Mouse (Mus musculus) limb, embryonic 13.5 days (tissue): Measurements from ENCODE around the gene Snai3. TPM values are rescaled to one million over a fixed set of nuclear protein-coding genes. Genes with fewer than 3 reads are reported as not detected.

Experiments used
- ATAC-seq: fragments of 200-750 bp; cut with Nextera tagmentation; 2 replicates; pipeline ENCODE4 v1.8.0; 2017; ENCODE audit warnings: low read depth, moderate number of reproducible peaks, moderate TSS enrichment; ENCODE audit not compliant: low FRiP score
- H3K27ac ChIP-seq: fragments of 300-500 bp; sonication (generic); 2 replicates; pipeline ENCODE4 v1.5.1; 2015; ENCODE audit warnings: inconsistent platforms, mild to moderate bottlenecking, moderate library complexity
- H3K27me3 ChIP-seq: fragments of 300-500 bp; sonication (generic); 2 replicates; pipeline ENCODE4 v1.6.1; 2015; ENCODE audit warnings: mild to moderate bottlenecking, inconsistent platforms
- H3K36me3 ChIP-seq: fragments of 300-500 bp; sonication (generic); 2 replicates; pipeline ENCODE4 v1.6.1; 2015; ENCODE audit warnings: inconsistent platforms, mild to moderate bottlenecking, moderate library complexity
- H3K4me1 ChIP-seq: fragments of 300-500 bp; sonication (generic); 2 replicates; pipeline ENCODE4 v1.6.1; 2015; ENCODE audit warnings: inconsistent platforms
- H3K4me2 ChIP-seq: fragments of 300-500 bp; sonication (generic); replicated peaks from 2 replicates; pipeline ENCODE4 v1.6.1; 2015; ENCODE audit warnings: inconsistent platforms, mild to moderate bottlenecking, moderate library complexity
- H3K4me3 ChIP-seq: fragments of 300-500 bp; sonication (generic); 2 replicates; pipeline ENCODE4 v1.5.1; 2015; ENCODE audit warnings: moderate library complexity, mild to moderate bottlenecking, inconsistent platforms
- H3K9ac ChIP-seq: fragments of 300-500 bp; sonication (generic); 2 replicates; pipeline ENCODE4 v1.6.1; 2015; ENCODE audit warnings: mild to moderate bottlenecking, inconsistent platforms
- H3K9me3 ChIP-seq: fragments of 300-500 bp; sonication (generic); 2 replicates; pipeline ENCODE4 v1.6.1; 2016; ENCODE audit warnings: inconsistent platforms
- WGBS: fragments of 180-500 bp; shearing (Covaris S2); methylation state at CpG from one replicate; pipeline ENCODE4 v1.1.7; 2015; 5-methylcytosine and 5-hydroxymethylcytosine counted together
- microRNA-seq: library from miRNA; unstranded; fragments of <30 nt; microRNA quantifications from one replicate; pipeline ENCODE4, GENCODE M21; 2016
- polyA plus RNA-seq: library from polyadenylated mRNA; unstranded; fragments of >200 nt; fragmentation: Nextera tagmentation; extraction: Ambion mirVana; gene quantifications from 2 replicates; pipeline ENCODE4 v1.2.1, GENCODE M21; 2015

Snai3 gene
- polyA plus RNA-seq, 1 experiment from 2014 or later: 0.97 TPM

DNA sequence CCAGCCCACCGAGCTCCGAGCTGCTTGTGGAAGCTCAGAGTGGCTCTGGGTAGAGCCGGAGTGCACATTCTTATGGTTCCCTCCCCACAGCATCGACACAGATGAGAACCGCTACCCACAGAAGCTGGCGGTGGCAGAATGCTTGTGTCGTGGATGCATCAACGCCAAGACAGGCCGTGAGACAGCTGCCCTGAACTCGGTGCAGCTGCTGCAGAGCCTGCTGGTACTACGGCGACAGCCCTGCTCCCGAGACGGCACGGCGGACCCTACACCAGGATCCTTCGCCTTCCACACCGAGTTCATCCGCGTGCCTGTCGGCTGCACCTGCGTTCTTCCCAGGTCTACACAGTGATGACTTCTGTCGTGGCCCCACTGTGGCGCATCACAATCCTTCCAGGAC is 37.3 kb downstream of the Snai3 start:
- WGBS: 85% methylated on average over 24 of the region's 24 CpGs
- Histone ChIP-seq H3K4me3 (no peak overlapping the region), H3K27me3 (no peaks in the 10 kb centered on the region), H3K9ac (no peak overlapping the region), H3K27ac (no peak overlapping the region), H3K4me1 (no peaks in the 10 kb centered on the region), H3K36me3 (peaks cover 34% of the 10 kb centered on the region), H3K4me2 (no peak overlapping the region), H3K9me3 (no peaks in the 10 kb centered on the region)
- no peak for ATAC-seq

DNA sequence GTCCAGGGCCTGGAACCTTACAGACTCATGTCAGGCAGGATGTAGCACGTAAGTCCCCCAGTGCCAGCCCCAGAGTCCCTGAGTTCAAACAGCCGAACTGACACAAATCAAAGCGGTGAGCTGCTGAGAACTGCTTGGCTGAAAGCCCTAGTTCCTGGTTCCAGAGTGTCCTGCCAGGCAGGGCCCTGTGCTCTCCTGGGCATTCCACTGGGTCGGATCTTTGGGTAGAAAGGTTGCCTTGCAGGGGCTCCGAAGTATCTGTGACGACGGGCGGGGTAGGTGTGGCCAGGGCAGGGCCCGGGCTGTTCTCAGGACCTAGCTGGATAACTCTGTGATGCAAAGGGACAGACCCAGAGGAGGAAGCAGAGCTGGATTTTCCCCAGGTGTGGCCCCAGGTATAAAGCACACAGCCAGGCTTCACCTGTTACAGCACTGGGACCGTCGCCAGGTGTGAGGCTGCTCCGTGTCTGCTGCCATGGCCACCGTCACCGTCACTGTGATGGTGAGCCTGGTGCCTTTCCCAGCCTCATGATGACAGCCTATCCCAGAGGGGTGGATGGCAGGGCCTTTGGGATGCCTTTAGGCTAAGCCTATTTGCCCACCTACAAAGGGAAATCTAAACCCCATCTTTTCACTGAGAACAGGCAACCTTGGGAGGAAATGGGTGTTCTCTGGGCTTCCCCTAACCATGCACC is 39.0 kb downstream of the Snai3 start, which contains the start of gene Il17c:
Gene Il17c (plus strand): TSS at position 645 of the 695 bp plus-strand sequence.
- Histone ChIP-seq H3K9me3 (no peaks in the 10 kb centered on the region), H3K9ac (no peak within 1 kb of the TSS), H3K27ac (no peak within 1 kb of the TSS), H3K4me3 (no peak within 1 kb of the TSS), H3K27me3 (no peaks in the 10 kb centered on the region), H3K4me1 (no peaks in the 10 kb centered on the region), H3K36me3 (peaks cover 49% of the 10 kb centered on the region), H3K4me2 (no peak within 1 kb of the TSS)
- 80% methylated on average over 14 of the region's 14 CpGs for WGBS
- no peak for ATAC-seq

DNA sequence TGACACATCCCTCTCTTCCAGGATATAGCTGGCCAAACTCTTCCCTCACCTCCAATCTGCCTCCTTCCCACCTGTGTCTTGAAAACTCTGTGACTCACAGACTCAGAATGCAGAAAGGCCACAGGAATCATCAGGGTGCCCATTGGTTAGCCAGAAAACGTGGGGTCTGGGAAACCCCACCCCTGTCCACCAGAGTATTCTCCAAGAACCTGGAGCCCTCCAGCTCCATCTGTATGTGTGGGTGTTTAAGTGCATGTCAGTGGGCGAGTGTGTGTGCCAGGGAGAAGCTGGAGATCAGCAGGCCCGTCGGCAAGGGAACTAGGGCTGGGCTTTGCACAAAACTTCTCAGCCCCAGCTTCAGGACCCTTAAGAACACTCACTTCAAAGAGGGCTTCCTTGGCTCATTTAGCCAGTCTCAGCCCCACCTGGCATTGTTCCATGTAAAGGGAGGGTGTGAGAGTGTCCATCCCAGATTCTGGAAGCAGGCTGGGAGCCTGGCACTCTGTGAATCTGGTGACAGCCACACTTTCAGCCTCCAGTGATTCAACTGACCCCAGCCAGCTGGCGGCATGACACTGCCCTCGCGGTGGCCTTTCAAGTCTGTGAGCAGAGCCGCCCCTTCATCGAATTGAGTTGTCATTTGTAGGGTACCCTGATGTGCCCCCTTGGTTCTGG is 40.5 kb downstream of the Snai3 start:
- 70% methylated on average over 9 of the region's 9 CpGs for WGBS
- H3K4me1 ChIP-seq: no peaks in the 10 kb centered on the region
- H3K9ac ChIP-seq: peak overlapping the region; percentile 4; the same call in 1 of the 2 replicates
- H3K9me3 ChIP-seq: no peaks in the 10 kb centered on the region
- no peak for ATAC-seq
- H3K27ac ChIP-seq: no peak overlapping the region
- peaks cover 50% of the 10 kb centered on the region for H3K36me3 ChIP-seq
- H3K4me3 ChIP-seq: no peak overlapping the region
- H3K4me2 ChIP-seq: no peak overlapping the region
- H3K27me3 ChIP-seq: no peaks in the 10 kb centered on the region

DNA sequence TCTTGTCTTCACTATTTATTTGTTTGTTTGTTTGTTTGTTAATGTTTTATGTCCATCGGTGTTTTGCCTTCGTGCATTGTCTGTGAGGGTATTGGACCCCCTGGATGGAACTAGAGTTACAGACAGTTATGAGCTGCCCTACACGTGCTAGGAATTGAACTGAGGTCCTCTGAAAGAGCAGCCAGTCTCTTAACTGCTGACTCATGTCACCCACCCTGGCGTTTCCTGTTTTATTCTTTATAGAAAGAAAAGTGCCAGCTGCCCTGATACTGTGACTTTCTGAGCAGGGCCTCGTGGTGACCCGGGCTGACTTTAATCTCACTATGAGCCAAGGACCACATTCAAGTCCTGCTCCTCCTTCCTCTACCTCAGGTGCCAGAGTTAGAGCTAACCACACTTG is 45.0 kb downstream of the Snai3 start:
- no peak overlapping the region for H3K4me2 ChIP-seq
- H3K27ac ChIP-seq: no peak overlapping the region
- ATAC-seq: no peak
- WGBS: 88% methylated on average over 6 of the region's 6 CpGs
- H3K27me3 ChIP-seq: no peaks in the 10 kb centered on the region
- no peak overlapping the region for H3K9ac ChIP-seq
- H3K9me3 ChIP-seq: no peaks in the 10 kb centered on the region
- no peak overlapping the region for H3K4me3 ChIP-seq
- no peaks in the 10 kb centered on the region for H3K4me1 ChIP-seq
- H3K36me3 ChIP-seq: peaks cover 87% of the 10 kb centered on the region

DNA sequence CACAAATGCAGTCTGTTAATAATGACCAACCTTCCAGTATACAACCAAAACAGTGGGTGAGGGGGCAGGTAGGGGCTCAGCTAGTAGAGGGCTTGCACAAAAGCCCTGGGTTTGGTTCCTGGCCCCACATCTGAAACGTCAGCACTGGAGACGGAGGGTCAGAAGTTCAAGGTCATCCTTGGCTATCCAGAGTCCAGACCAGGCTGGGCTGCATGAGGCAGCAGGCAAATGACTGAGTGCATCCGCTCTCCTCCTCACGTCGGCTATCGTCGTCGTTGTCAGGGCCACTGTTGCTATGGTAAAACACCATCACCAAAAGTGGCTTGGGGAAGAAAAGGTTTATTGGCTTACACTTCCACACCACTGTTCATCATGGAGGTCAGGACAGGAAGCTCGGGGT is 46.2 kb downstream of the Snai3 start:
- WGBS: 88% methylated on average over 9 of the region's 9 CpGs
- H3K4me3 ChIP-seq: no peak overlapping the region
- peaks cover 98% of the 10 kb centered on the region for H3K36me3 ChIP-seq
- no peak overlapping the region for H3K9ac ChIP-seq
- H3K27ac ChIP-seq: no peak overlapping the region
- H3K4me1 ChIP-seq: no peaks in the 10 kb centered on the region
- no peak overlapping the region for H3K4me2 ChIP-seq
- no peaks in the 10 kb centered on the region for H3K9me3 ChIP-seq
- H3K27me3 ChIP-seq: no peaks in the 10 kb centered on the region
- no peak for ATAC-seq

DNA sequence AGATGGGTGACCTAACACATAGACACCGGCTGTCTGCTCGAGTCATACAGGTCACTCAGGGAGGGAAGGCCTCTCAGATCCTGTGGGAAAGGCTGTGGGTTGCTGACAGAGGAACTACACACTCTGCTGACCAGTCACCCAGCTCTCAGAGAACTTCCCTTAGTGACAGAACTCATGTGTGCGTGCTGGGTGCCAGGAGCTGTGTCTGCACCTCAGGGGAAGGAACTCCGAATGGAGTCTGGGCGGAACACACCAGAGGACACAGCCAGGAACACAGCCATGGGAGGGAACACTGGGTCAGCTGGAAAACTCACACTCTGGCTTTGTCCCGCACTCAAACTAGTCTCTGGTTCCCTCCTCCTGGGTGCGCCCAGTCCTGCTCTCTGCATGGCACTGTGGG is 52.9 kb downstream of the Snai3 start:
- Histone ChIP-seq H3K9me3 (no peaks in the 10 kb centered on the region), H3K36me3 (peaks cover 99% of the 10 kb centered on the region), H3K4me3 (no peak overlapping the region), H3K27me3 (no peaks in the 10 kb centered on the region), H3K9ac (no peak overlapping the region), H3K4me2 (no peak overlapping the region), H3K27ac (no peak overlapping the region), H3K4me1 (no peaks in the 10 kb centered on the region)
- no peak for ATAC-seq
- WGBS: 95% methylated on average over 7 of the region's 7 CpGs

DNA sequence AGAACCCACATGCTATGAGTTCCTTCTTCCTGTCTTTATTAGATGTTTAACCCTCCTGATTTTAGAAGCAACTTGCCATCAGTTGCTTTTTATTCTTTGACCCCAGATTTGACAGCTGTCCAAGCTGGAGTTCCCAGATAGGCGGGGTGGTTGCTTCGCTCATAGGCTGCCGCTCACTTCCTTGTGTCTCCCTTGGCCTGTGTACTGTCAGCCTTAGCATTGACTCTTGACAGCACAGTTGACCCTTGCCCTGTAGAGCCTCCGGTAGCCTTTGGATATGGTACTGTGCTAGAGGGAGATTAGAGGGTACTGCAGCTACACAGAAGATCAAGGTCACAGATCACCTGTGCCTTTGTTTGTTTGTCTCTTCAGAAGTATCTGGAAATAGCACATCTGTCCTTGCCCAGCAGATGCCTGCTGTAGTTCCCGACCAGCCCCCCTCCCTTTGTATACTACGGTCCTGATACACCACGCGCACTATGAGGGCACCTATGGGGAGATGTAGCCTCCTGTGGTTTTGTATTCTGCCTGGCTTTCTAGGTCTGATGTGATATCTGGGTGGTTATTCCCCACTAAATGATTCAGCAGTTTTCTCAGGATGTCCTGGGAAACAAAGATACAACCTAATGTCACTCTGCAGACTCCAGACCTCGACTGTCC is 55.3 kb downstream of the Snai3 start:
- WGBS: 89% methylated on average over 9 of the region's 9 CpGs
- H3K4me3 ChIP-seq: no peak overlapping the region
- peaks cover 98% of the 10 kb centered on the region for H3K36me3 ChIP-seq
- no peak overlapping the region for H3K9ac ChIP-seq
- no peak overlapping the region for H3K4me2 ChIP-seq
- no peak for ATAC-seq
- H3K27me3 ChIP-seq: no peaks in the 10 kb centered on the region
- no peak overlapping the region for H3K27ac ChIP-seq
- no peaks in the 10 kb centered on the region for H3K4me1 ChIP-seq
- no peaks in the 10 kb centered on the region for H3K9me3 ChIP-seq

Small RNA genes lying within 50 kb of the gene (microRNA-seq; reads per million reads assigned to microRNA genes)
- gene Gm24366: not detected

Other genes with a start within 250 kb of the Snai3 start
- gene Zfpm1, start 178.6 kb downstream of the Snai3 start, polyA plus RNA-seq: 0.80 and 1.1 TPM in 2 replicates
- 0.14 and 0.38 TPM in 2 replicates for gene Trhr2, start 100.0 kb downstream of the Snai3 start, polyA plus RNA-seq
- 59.2 and 59.9 TPM in 2 replicates for gene Zc3h18, start 84.1 kb downstream of the Snai3 start, polyA plus RNA-seq
- gene Il17c, start 38.7 kb downstream of the Snai3 start, polyA plus RNA-seq: not detected in 2 replicates
- 139 and 144 TPM in 2 replicates for gene Cyba, start 27.8 kb downstream of the Snai3 start, polyA plus RNA-seq
- 37.1 and 39.7 TPM in 2 replicates for gene Mvd, start 17.3 kb downstream of the Snai3 start, polyA plus RNA-seq
- gene Rnf166, start 15.3 kb upstream of the Snai3 start, polyA plus RNA-seq: 51.2 and 52.6 TPM in 2 replicates
- 56.7 and 59.4 TPM in 2 replicates for gene Ctu2, start 15.4 kb upstream of the Snai3 start, polyA plus RNA-seq
- gene Piezo1, start 90.6 kb upstream of the Snai3 start, polyA plus RNA-seq: 14.0 and 14.7 TPM in 2 replicates
- gene Cdt1, start 107.3 kb upstream of the Snai3 start, polyA plus RNA-seq: 39.3 and 40.2 TPM in 2 replicates
- 335 and 351 TPM in 2 replicates for gene Aprt, start 116.2 kb upstream of the Snai3 start, polyA plus RNA-seq
- gene Galns, start 150.7 kb upstream of the Snai3 start, polyA plus RNA-seq: 9.0 and 9.7 TPM in 2 replicates
- 49.6 and 55.6 TPM in 2 replicates for gene Trappc2l, start 150.9 kb upstream of the Snai3 start, polyA plus RNA-seq
- gene Pabpn1l, start 162.0 kb upstream of the Snai3 start, polyA plus RNA-seq: not detected in 2 replicates
- gene Cbfa2t3, start 238.4 kb upstream of the Snai3 start, polyA plus RNA-seq: 4.3 and 4.8 TPM in 2 replicates